Comparison of ENCODE assay signal across 27 mouse cellular contexts in genomic region chr15:28114180-28114747, GRCm38 (mm10).
DNase-seq lines count a peak whose midpoint lies in the region; ATAC-seq and TF ChIP-seq lines count a peak whose summit lies in the region.
"Had no signal": no experiment of that assay in that cellular context is flagged by ENCODE, and none has a peak within 500 bp of the region (broad histone marks: within the 10 kb centered on the region; RNA-seq: fewer than 3 reads in every experiment).

No protein-coding gene starts in this region.

- 0 out of 2 replicates have a peak, but pooled peaks cover 4% of the 10 kb centered on the region for H3K4me1 ChIP-seq in kidney, embryonic 15.5 days
- H3K4me1 ChIP-seq: embryonic facial prominence, embryonic 12.5 days; hindbrain, embryonic 15.5 days; limb, embryonic 12.5 days; lung, embryonic 15.5 days had no signal

- peak overlapping the region; percentile 57 for H3K27ac ChIP-seq in kidney, embryonic 15.5 days
- H3K27ac ChIP-seq: embryonic facial prominence, embryonic 12.5 days; gastrocnemius, adult 2 months; heart, adult 2 months; hindbrain, embryonic 15.5 days; left cerebral cortex, adult 2 months; limb, embryonic 12.5 days; lung, embryonic 15.5 days had no signal

- H3K36me3 ChIP-seq in kidney, embryonic 15.5 days = no peaks in the 10 kb centered on the region
- H3K36me3 ChIP-seq: embryonic facial prominence, embryonic 12.5 days; heart, embryonic 12.5 days; hindbrain, embryonic 15.5 days; limb, embryonic 12.5 days; lung, embryonic 15.5 days had no signal

- H3K9ac ChIP-seq in kidney, embryonic 15.5 days = no peak overlapping the region
- H3K9ac ChIP-seq: embryonic facial prominence, embryonic 12.5 days; heart, embryonic 12.5 days; hindbrain, embryonic 15.5 days; limb, embryonic 12.5 days; lung, embryonic 15.5 days had no signal

- CTCF ChIA-PET in Patski (lab: Charles Lee) = interaction anchor here (1.0 kb wide), 1 partner anchor 10 kb away, joined by 4 read pairs; no protein-coding TSS in a partner anchor

- H3K9me3 ChIP-seq in kidney, embryonic 15.5 days (replicated peaks) = no peaks in the 10 kb centered on the region
- H3K9me3 ChIP-seq: embryonic facial prominence, embryonic 12.5 days; heart, embryonic 12.5 days; hindbrain, embryonic 15.5 days; limb, embryonic 12.5 days; lung, embryonic 15.5 days had no signal

- peak; percentile 15 for DNase-seq in Muller cell, postnatal 12 days (ENCODE audit: inconsistent ontology term)
- DNase-seq in Patski (ENCODE audit: low read depth, low spot score) = no peak
- peak; percentile 35 to 68 for DNase-seq in kidney, postnatal 25 days
- no peak for DNase-seq in adrenal gland, adult 18-20 months (ENCODE audit: low spot score in 2 of 2)
- DNase-seq in thymus, postnatal 14 days = no peak
- DNase-seq: adrenal gland, postnatal 14 days; B cell, adult 2 months; cerebellum, adult 11-12 months; cerebellum, adult 9-11 months; embryo, embryonic 11 days; gastrocnemius, adult 2 months; gastrocnemius, postnatal 36 days; heart, adult 2 months; right cerebral cortex, postnatal 4 days had no signal

- no peak overlapping the region for H3K4me2 ChIP-seq in kidney, embryonic 15.5 days
- H3K4me2 ChIP-seq: embryonic facial prominence, embryonic 12.5 days; heart, embryonic 12.5 days; hindbrain, embryonic 15.5 days; limb, embryonic 12.5 days; liver, embryonic 11.5 days; lung, embryonic 15.5 days; midbrain, embryonic 11.5 days had no signal

- POLR2A ChIA-PET in Patski (lab: Charles Lee) = no interaction called here

- H3K4me3 ChIP-seq in kidney, embryonic 15.5 days (replicated peaks) = no peak overlapping the region
- H3K4me3 ChIP-seq: embryonic facial prominence, embryonic 12.5 days; gastrocnemius, adult 2 months; heart, adult 2 months; heart, embryonic 12.5 days; hindbrain, embryonic 15.5 days; left cerebral cortex, adult 2 months; limb, embryonic 12.5 days; lung, embryonic 15.5 days had no signal

- H3K27me3 ChIP-seq in Patski = no peaks in the 10 kb centered on the region
- H3K27me3 ChIP-seq in kidney, embryonic 15.5 days = no peaks in the 10 kb centered on the region
- H3K27me3 ChIP-seq: embryonic facial prominence, embryonic 12.5 days; heart, embryonic 12.5 days; hindbrain, embryonic 15.5 days; limb, embryonic 12.5 days; lung, embryonic 15.5 days had no signal

- 48% methylated on average over 6 of the region's 6 CpGs for WGBS in kidney, embryonic 15.5 days

- TF ChIP-seq CTCF in Patski (IDR thresholded peaks at IDR 0.05) = no peak

- in situ Hi-C loops in Patski (cut with MboI; ENCODE audit: low pct_unique_long_range_greater_than_20kb) = no loop called here

- ATAC-seq in Patski = peak; percentile 10
- peak; percentile 90 for ATAC-seq in kidney, embryonic 15.5 days (replicated peaks; ENCODE audit: low FRiP score)
- no peak for ATAC-seq in megakaryocyte, adult 5-6 weeks (ENCODE audit: poor library complexity, severe bottlenecking)
- ATAC-seq: forebrain, embryonic 16.5 days; inflammation-experienced regulatory T-cells, adult 6 months; midbrain, embryonic 16.5 days had no signal

Comparison
In these comparisons a context has a peak if more than half of its experiments do, and no peak if none do; other contexts are left out.
1. DNase-seq: peak in Muller cell, postnatal 12 days (single experiment) and kidney, postnatal 25 days (2 of 2); none in Patski (single experiment), adrenal gland, adult 18-20 months (0 of 2) and thymus, postnatal 14 days (single experiment).